Mouse (Mus musculus) embryonic fibroblast, embryonic 13.5 days (primary cell): Measurements from ENCODE around the gene Olfr1390. TPM values are rescaled to one million over a fixed set of nuclear protein-coding genes. Genes with fewer than 3 reads are reported as not detected.
"Not testable (repeated sequence)": the region's sequence is repeated elsewhere in the genome, so short reads cannot be mapped to it uniquely, and the experiment has no call there.

Experiments
- H3K27ac ChIP-seq: 2 replicates; pipeline ENCODE4 v1.5.1; 2012; ENCODE audit warnings: low read length, control low read depth, inconsistent platforms; ENCODE audit not compliant: insufficient read depth
- H3K4me1 ChIP-seq: 2 replicates; pipeline ENCODE4 v1.6.1; 2011; ENCODE audit warnings: low read length; ENCODE audit not compliant: control insufficient read depth, insufficient read depth
- H3K4me3 ChIP-seq: 2 replicates; pipeline ENCODE4 v1.5.1; 2011; ENCODE audit warnings: mild to moderate bottlenecking, control low read depth, low read length; ENCODE audit not compliant: insufficient read depth
- CTCF ChIP-seq: IDR thresholded peaks from 2 replicates; pipeline ENCODE4 v1.5.1; 2011; ENCODE audit warnings: mild to moderate bottlenecking, control low read depth, low read length, moderate library complexity, borderline replicate concordance; ENCODE audit not compliant: insufficient read depth
- POLR2A ChIP-seq: IDR thresholded peaks from 2 replicates; pipeline ENCODE4 v1.6.1; 2011; ENCODE audit warnings: low read depth, mild to moderate bottlenecking, control low read depth, low read length, moderate library complexity
- polyA plus RNA-seq: library from polyadenylated mRNA; stranded (reverse); fragments of >200 nt; gene quantifications from 2 replicates; pipeline ENCODE4 v1.2.4, GENCODE M21; 2011; ENCODE audit warnings: low read depth; ENCODE audit not compliant: missing spikeins, insufficient read length

Olfr1390 gene
- polyA plus RNA-seq = not detected in 2 replicates

- TF ChIP-seq CTCF (no peak), POLR2A (no peak)
- H3K4me1 ChIP-seq = no peaks in the 10 kb centered on the region
- H3K27ac ChIP-seq = no peak within 1 kb of the TSS
- H3K4me3 ChIP-seq = no peak within 1 kb of the TSS
These were observed at the start of gene Olfr1390 for GRCm38 (mm10) chr11:49334888-49335287. Gene Olfr1390, plus strand, starts transcription at chr11:49335188.

- TF ChIP-seq POLR2A (no peak), CTCF (no peak)
- Histone ChIP-seq H3K4me3 (no peak overlapping the region), H3K4me1 (no peaks in the 10 kb centered on the region), H3K27ac (no peak overlapping the region)
These were observed 47.7 kb upstream of the Olfr1390 start for GRCm38 (mm10) chr11:49287251-49287650.

- H3K27ac ChIP-seq = no peak overlapping the region
- H3K4me3 ChIP-seq = no peak overlapping the region
- TF ChIP-seq POLR2A (no peak), CTCF (no peak)
These were observed 42.2 kb upstream of the Olfr1390 start for GRCm38 (mm10) chr11:49292777-49293176.

GRCm38 (mm10) chr11:49304441-49304840 is 30.5 kb upstream of the Olfr1390 start, which contains the start of gene Olfr10:
Gene Olfr10, plus strand, starts transcription at chr11:49304741.
- TF ChIP-seq POLR2A (no peak), CTCF (no peak)
- H3K4me1 ChIP-seq = no peaks in the 10 kb centered on the region
- H3K4me3 ChIP-seq = no peak within 1 kb of the TSS
- no peak within 1 kb of the TSS for H3K27ac ChIP-seq

More at GRCm38 (mm10) chr11:49292777-49293176, 42.2 kb upstream of the Olfr1390 start:
- H3K4me1 ChIP-seq = no peaks in the 10 kb centered on the region

GRCm38 (mm10) chr11:49308547-49308946 is 26.4 kb upstream of the Olfr1390 start:
- not testable (repeated sequence) for H3K27ac ChIP-seq, H3K4me3 ChIP-seq

GRCm38 (mm10) chr11:49322442-49322841 is 12.5 kb upstream of the Olfr1390 start, which contains the start of gene Olfr1391:
Gene Olfr1391, plus strand, starts transcription at chr11:49322742.
- Histone ChIP-seq H3K4me1 (no peaks in the 10 kb centered on the region), H3K4me3 (no peak within 1 kb of the TSS), H3K27ac (no peak within 1 kb of the TSS)
- TF ChIP-seq CTCF (no peak), POLR2A (no peak)

More at GRCm38 (mm10) chr11:49308547-49308946, 26.4 kb upstream of the Olfr1390 start:
- H3K4me1 ChIP-seq = not testable (repeated sequence)

- TF ChIP-seq POLR2A = no peak
- TF ChIP-seq CTCF = no peak
- no peaks in the 10 kb centered on the region for H3K4me1 ChIP-seq
These were observed 8.3 kb upstream of the Olfr1390 start for GRCm38 (mm10) chr11:49326726-49327125.

GRCm38 (mm10) chr11:49329686-49330085 is 5.3 kb upstream of the Olfr1390 start:
- H3K4me1 ChIP-seq = no peaks in the 10 kb centered on the region
- H3K4me3 ChIP-seq = no peak overlapping the region
- H3K27ac ChIP-seq = no peak overlapping the region
- TF ChIP-seq POLR2A (no peak), CTCF (no peak)

More at GRCm38 (mm10) chr11:49326726-49327125, 8.3 kb upstream of the Olfr1390 start:
- Histone ChIP-seq H3K27ac (no peak overlapping the region), H3K4me3 (no peak overlapping the region)

GRCm38 (mm10) chr11:49337150-49337832 is 2.3 kb downstream of the Olfr1390 start:
- Histone ChIP-seq H3K4me1 (no peaks in the 10 kb centered on the region), H3K4me3 (no peak overlapping the region), H3K27ac (no peak overlapping the region; the same call in 1 of the 2 replicates)
- TF ChIP-seq CTCF (no peak), POLR2A (no peak)

- Histone ChIP-seq H3K4me1 (no peaks in the 10 kb centered on the region), H3K27ac (no peak overlapping the region), H3K4me3 (no peak overlapping the region)
- TF ChIP-seq CTCF = no peak
- TF ChIP-seq POLR2A = no peak
These were observed 48.1 kb downstream of the Olfr1390 start for GRCm38 (mm10) chr11:49383133-49383532.

GRCm38 (mm10) chr11:49386118-49386517 is 51.1 kb downstream of the Olfr1390 start:
- not testable (repeated sequence) for H3K4me1 ChIP-seq, H3K27ac ChIP-seq, H3K4me3 ChIP-seq
